Mouse (Mus musculus) heart, adult 9 months (tissue): ENCODE data around the gene Pla2g3.
A peak's percentile ranks its signal among the peaks of the same experiment; 100 is the strongest.

Source experiments
- DNase-seq, 2 experiments: peaks; one replicate each; pipeline ENCODE4 v3.0.0; 2022; ENCODE audit warnings: low spot score in 2 of 2

The Pla2g3 gene

DNA sequence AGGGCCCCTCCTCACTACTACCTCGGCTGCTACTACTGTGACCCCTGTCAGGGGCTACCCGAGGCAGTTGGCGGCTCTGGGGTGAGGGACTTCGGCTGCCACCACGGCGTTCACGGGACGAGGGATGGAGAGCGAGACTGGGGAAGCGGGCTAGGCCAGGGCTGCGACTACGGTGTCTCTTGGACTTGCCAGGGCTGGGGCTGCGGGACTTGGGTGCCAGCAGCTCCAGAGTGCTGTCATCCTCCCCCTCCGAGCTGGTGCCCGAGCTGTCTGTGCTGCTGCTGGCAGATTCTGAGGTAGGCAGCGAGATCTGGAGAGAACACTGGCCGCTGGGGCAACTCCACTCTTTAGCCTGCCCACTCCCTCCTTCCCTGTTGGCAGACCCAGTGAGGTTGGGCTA is 6.8 kb downstream of the Pla2g3 start:
- DNase-seq: no peak

DNA sequence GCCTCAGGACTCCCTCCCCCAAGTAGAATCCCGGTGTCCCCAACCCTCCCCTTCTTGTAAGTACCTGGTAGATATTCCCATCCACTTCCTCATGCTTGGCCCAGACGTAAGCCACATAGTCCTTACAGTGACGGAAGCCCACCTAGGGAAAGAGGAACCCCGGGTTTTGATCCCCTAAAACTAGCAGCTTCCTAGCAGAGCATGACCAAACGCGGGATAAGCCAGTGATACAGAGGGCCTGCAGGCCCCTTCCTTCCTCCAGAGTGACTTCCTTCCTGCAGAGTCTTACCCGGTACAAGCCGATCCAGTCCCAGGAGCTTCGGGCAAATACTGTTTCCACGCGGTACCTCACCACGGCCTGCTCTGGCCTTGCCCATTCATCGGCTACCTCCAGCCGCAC is 7.4 kb downstream of the Pla2g3 start:
- no peak for DNase-seq

DNA sequence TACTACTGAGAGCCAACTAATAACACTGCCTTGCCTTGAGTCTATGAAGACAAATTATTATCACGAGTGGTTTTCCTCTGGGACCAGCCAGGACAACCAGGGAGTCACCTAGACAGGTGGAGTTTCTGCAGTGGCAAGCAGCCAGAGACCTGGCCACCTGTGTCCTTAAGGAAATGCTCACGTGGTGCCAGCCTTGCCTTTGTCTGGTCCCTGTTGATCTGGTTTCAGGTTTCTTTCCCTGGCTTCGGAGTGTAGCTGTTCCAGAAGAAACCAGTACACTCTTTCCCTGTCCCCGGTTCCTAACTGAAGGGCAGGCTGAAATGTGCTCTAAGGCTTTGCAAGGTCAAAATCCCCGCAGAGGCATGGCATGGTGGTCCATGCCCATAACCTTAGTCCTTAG is 8.7 kb downstream of the Pla2g3 start:
- DNase-seq: no peak

DNA sequence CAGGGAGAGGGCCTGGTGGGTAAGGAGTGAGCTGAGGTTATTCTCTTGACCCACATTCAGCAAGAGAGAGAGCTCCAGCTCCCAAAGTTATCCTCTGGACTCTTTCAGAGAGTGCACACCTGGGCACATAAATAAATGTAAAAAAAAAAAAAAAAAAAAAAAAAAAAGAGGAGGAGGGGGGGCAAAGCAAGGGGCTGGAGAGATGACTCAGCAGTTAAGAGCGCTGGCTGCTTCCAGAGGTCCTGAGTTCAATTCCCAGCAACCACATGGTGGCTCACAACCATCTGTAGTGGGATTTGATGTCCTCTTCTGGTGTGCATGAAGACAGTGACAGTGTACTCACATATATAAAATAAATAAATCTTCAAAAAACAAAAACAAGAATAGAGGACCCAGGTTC is 9.2 kb downstream of the Pla2g3 start:
- no peak for DNase-seq

DNA sequence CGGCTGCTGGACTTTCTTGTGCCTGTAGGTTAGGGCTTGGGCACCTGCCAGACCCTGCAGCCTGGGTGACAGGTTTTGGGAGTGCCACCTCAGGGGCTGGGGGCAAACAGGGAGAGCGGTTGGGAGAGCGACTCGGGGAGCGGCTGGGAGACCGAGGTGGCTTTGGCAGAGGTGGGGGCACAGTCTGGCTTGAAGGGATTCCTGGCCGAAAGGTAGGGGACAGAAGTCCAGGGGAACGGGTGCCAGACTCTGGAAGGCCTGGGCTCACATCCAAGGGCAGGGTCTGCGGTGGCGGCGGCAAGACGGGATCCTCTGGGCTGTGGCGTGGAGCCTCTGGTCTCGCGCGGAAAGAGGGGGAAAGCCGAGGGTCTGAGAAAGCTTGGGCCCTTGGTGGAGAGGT is 14.0 kb downstream of the Pla2g3 start:
- DNase-seq: no peak

DNA sequence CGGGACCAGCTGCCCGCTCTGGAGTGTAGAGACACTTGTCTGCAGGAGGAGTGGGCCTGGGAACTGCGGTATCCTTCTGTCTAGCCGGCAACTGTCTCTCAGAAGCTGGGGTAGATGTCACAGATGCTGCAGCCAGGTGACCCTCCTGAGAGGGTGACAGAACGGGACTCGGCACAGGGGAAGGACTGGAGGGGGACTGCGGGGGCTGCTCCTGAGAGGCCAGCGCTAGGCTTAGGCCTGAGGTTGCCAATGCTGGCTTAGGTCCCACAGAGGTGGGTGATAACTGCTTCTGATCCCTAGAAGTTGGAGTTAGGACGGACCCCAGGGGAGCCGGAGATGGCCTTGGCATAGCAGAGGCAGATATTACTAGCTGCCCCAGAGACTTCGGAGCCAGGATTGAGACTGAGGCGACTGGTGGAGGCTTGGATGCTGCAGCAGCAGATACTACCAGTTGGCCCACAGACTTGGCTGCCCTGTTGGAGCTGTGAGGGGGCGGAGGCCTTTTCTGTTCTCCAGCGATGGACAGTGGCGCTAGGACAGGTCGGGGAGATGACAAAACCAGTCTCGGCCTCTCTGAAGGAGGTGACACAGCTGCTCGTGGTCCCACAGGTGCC is 14.5 kb downstream of the Pla2g3 start:
- DNase-seq: no peak

DNA sequence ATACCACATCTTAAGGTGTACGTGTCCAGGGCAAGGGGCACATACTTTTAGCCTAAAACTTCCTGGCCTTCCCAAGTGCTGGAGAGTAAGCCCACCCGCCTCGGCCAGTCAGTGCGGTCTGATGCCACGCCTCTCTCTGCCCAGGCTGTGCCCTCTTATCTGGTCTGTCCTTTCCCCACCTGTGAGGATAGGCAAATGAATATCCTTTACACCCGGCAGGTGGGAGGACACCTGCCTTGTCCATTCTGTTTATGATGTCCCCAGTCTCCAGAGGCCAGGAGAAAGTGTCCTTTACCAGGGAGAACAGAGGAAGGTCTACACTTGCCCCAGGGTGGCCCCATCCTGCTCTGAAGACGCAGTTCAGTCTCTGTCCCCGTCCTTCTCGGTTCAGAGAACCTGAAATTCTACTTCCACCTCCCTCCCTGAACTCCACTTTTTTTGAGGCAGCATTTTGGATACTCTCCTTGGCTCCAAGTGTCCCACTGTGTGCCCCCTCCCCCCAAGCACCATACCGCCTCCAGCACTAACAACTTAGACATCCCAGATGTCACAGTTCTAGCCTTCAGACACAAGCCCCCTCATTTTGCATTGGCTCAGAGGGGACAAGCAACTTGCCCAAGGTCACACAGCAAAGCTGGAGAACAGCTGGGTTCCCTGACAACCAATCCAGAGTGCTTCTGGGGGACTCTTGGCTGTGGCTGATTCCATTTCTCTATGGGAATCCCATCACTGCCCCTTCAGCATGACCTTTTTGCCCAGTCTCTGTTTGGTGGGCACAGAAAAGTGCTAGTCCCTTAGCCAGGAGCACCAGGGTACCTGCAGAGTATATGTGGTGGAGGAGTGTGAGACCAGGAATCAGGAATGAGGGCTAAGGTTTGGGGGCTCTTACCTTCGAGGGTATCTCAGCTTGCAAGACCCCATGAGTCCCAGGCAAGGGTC is 15.9 kb downstream of the Pla2g3 start:
- DNase-seq: no peak

DNA sequence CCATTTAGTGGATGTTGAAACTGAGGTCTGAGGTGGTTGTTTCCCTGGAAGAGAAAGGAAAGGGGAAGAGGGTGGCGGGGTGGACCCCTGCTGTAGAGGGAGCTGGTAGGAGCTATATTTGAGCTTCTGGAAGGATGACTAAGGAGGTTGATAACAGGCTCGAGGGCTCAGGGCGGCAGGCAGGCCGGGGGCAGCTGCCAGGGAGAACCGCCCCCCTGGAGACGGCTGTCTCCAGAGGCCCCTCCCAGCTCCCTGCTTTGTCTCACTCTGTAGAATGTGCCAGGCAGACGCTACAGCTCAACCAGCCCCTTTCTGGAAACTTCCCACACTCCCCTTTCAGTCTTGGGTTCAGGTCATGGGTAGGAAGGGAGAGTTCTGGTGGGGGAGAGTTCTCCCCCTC is 20.1 kb downstream of the Pla2g3 start:
- DNase-seq: no peak

DNA sequence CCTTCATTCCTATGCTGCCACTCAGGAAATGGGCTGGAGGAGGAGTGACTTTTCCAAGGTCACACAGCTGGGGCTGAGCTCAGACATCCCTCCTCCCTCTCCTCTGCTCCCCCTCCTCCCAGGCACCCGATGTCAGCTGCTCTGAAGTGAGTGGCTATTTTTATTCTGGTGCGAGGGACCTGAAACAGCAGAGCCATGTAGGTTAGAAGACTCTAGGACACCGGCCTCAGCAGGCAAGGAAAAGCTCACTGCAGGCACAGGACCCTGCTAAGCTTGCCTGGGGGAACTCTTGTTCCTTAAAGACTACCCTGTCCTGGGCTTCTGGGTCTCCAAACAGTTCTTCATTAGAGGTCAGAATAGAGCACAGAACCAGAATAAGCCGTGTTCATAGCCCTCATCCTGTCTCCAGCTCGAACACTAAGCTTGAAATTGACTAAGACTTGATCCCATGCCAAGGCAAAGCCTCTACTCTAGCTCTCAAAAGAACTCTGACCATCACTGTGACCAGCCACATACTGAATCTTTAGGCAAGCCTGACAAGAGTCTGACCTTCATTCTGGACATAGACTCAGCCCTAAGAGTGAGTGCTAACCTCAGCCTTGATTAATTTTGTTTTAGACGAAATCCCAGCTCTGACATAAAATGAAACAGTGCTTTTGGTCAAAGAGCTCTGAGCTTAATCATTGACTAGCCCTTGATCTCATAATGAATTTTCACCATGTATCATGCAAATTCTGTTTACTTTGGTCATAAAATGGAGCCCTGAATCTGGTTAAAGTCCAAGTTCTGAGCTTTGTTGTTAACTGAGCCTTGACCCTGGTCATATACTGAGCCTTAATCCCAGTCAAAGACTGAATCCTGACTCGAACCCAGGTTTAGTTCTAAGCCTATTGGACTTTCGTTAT is 21.3 kb downstream of the Pla2g3 start:
- peak in 1 of 2 experiments; percentile 64 for DNase-seq

DNA sequence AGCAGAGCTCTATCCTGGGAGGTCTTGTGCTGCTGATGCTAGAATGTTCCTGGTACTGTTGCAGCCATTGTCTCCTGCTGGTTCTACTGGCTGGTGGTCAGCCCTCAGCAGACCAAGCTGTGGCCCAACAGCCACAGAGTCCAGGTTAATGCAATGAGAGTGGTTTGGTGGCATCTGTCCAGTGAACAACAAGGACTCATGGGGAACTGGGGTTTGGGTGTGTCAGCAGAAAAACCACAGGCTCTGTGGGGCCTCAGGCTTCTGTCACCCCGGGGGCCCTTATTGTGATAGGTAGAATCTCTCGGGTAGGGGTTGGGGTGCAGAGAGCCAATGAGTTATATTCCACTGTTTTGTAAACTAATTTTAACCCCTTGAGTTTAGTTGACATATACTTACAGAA is 22.2 kb downstream of the Pla2g3 start:
- DNase-seq: no peak

DNA sequence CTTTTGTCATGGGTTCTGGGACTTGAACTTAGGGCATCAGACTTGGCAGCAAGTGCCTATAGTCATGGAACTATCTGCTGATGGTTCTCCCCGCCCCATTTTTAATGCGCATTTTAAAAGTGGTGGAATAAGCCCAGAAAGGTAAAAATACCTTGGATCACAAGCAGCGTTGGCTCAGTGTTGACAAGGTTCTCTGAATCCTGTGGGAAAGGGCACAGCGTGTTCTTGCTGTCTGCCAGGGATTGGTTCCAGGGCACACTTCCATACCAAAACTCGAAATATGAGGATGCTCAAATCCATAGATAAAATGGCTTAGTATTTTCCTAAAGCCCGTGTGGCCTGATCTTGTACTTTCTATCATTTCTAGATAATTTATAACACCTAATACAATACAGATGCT is 25.2 kb downstream of the Pla2g3 start:
- no peak for DNase-seq

DNA sequence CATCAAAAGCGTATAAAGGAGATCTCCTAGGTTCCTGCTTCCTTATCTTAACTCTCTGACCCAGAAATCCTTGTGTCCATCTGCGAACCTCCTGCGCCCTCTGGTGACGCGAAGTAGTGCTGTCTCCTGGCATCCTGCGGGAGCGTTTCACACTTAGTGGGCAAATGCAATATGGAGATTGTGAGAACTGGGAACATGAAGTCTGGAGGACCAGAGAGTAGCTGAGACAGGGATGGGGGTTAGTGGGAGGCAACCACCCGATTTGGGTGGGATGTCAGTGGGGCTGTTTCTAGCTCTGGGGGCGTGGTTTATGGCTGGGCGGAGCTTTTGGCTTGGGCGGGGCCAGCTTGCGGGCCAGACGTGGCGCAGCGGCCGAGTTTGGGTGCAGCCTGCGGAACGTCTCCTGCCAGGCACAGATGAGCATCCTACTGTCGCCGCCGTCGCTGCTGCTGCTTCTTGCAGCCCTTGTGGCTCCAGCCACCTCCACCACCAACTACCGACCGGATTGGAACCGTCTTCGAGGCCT is 26.5 kb downstream of the Pla2g3 start, which contains the start of gene Selenom:
Gene Selenom, plus strand, starts transcription at position 156 of the 526 bp plus-strand sequence.
- peak; percentile 93 to 94 for DNase-seq

DNA sequence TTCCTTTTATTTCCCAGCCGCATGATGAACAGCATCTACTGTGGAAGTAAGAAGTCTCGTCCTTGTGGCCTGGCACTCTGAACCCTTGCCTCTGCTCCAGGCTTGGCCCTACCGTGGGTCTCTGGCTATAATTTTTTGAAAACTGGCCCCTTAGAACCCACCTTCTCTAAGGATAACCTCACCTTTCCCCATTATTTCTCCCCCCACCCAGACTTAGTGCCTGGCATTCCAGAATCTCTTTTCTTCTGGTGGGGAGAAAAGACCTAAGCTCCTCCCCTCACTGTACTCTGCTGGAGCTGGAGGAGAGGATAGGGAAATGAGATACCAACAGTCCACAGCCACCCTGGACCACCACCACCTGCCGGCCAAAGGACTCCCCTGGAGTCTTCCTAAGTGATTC is 27.1 kb downstream of the Pla2g3 start:
- no peak for DNase-seq

DNA sequence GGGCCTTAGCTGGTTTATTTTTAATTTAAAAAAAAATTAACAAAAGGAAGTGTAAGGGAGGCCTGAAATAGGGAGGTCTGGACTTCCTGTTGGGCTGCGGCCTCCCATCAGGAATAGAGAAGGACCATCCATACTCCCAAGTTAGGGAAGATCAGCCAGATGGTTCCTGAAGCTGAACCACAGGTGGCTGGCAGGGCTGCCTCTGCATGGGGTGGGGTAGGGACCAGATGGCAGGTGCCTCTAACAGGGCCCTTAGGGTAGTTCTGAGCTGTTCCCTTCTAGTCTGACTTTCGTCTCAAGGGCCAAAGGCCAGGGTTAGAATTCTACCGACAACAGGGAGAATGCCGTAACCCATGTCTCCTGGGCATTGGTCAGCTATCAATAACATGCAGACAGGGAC is 27.6 kb downstream of the Pla2g3 start:
- DNase-seq: no peak

DNA sequence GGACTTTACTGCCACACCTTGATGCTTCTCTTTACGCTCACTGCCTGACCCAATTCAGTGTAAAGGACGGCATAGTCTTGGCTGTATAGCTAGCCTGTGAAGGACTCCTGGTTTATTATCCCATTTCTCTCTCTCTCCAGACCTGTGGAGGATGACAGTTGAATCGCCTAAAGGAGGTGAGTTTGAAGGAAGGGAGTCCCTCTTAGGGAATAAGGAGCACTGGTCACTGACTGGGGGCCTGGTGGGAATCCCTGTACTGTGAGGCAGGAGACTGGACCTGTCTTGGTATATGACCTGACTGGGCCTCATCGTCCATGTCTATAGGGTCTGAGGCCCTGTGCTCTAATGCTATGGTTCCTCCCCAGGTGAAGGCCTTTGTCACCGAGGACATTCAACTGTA is 28.0 kb downstream of the Pla2g3 start:
- DNase-seq: no peak

DNA sequence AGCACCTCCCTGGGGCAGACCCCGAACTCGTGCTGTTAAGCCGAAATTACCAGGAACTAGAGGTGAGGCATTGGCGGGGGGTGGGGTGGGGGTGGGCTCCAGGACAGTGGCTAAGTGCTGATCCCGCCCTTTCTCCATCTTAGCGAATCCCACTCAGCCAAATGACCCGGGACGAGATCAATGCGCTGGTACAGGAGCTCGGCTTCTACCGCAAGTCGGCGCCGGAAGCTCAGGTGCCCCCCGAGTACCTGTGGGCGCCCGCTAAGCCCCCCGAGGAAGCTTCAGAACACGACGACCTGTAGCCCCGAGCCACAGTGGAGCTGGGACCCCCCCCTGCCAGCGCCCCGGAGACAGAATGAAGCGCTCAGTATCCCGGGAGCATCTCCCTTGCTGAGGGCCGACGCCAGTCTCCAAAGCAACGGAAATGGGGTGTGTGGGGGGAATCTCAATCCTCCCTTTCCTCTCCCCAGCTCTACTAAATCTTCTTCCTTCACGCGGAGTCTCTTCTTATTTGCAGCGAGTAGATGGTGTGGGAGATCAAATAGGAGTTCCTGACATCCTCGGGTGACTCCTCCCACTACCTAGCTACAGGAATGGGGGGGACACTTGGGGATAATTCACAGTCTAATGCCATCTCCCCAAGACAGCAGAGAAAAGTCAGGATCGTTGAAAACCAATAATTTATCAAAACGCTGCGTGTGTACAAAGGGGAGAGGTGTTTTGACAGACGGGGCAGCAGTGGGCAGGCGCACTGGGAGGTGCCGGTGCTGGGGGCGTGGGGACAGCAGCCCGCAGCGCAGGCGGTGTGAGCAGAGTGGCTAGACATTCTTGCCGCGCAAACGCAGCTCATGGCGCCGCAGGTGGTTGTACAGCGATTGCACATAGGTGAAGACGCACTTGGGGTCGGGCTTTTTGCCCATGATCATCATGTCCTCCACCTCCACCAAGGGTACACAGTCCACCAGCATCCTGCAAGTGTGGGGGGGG is 29.1 kb downstream of the Pla2g3 start:
- no peak for DNase-seq

DNA sequence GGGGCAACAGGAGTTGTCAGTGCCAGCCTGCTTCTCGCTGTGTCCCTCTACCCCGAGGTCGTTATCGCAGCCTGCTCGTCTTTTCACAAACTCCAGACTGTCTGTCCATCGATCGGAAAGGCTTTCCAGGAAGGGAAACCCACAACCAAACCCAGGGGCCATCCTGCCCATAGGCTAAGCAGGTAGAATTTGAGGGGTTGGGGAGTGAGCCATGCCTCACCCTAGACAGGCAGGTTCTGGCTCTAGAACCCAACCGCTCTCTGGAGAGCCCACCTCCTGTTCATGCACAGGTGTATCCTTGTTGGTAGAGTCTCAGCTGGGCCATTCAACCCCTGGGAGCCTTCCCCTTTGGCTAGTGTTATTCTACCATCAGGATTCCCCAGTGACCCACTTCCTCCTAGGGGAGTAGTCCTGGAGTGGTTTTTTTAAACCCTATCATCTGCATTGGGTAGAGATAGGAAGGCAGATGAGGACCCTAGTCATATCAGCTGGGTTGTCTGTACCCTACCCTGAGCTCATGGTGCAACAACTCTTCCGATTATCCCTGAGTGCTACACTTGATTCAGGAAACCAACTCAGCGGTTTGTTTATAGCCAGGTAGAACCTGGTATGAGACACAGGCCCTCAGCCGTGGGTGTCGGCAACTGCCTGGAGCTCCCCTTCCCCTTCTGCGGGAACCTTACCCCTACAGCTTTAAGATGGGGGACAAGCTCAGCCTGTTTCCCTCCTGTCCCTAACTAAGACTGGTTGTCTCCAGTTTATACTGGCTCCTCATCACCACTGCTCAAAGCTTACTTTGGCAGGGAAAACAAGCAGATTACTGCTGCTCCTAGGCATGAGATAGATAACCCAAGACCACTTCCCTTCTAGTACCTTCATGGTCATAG is 30.0 kb downstream of the Pla2g3 start:
- no peak for DNase-seq

DNA sequence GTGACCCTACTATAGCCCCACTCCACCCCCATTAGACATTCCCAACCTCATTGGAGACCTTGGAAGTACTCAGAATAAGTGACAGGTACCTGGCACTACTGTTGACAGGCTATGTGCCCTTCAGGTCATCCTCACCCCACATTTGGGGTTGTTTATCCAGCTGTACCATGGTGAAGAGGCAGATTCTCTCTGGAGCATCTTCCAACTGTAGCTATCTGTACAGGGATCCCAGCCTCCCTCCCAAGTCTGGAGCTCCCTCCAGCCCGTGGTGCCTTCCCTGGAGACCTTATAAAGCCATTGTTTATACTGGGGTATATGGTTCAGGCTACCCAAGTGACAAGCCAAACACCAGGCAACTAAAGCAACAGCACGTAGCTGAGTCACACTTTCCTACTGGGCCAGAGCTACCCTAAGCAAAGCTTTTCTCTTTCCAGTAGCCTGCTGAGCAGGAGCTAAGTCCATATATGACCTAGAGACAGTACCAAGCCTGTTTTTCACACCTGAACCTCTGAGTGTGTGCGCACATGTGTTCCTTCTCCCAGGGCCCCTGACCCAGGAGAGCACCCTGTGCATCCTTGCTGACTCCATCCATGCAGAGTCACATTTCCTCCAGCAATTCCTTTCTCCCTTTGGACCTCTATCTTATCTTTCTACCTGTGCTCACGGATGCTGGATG is 31.1 kb downstream of the Pla2g3 start:
- DNase-seq: no peak

DNA sequence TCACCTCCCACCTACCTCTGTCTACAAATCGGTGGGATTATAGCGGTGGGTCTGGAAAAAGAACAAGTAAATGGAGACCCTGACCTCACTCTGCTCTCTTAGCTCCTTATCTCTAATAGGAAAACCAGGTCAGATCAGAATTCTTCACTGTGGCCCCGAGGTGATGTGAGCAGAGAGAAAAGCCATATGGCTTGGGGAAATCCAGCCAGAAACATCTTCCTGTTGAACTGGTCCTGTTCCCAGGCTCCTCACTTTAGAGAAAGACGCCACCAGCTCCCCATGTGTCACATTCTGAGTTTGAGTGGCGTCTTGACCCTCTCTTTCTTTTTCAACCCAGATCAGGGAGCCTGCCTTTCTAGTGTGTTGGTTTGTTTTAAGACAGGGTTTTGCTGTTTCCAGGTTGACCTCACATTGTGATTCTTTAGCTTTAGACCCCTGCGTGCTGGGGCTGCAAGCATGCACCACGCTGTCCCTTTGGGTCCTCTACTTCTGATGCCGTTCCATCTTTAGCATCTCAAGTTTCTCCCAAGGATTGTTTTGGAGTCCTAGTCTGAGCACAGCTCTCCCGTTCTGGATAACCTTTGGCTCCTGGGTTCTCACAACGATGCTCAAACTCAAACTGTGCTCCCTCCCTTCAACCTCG is 31.8 kb downstream of the Pla2g3 start:
- DNase-seq: no peak
